Mouse (Mus musculus): ENCODE measurements around the gene Vmn1r48.
"Not testable (repeated sequence)": the region's sequence is repeated elsewhere in the genome, so short reads cannot be mapped to it uniquely, and the experiment has no call there.

Gene Vmn1r48

DNA sequence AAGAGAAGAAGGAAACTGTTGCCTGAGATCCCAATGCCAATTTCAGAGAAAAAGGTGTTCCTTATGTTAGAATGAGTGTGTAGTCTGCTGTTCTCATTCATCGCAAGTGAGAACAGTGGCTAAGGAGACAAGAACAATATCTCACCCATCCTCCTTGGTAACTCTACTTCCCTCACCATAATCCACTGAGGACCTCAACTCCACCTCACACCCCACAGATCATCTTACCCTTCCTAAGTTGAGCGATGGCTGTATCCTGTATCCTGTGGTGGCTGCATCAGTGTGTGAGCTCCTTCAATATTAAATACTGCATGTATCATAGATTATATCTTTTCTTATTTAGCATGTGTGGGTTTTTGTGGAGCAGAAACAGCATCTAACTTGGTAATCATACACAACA lies at the start of gene Vmn1r48:
Gene Vmn1r48 (minus strand): TSS at position 101 of the 400 bp plus-strand sequence.
- DNase-seq (ENCODE audit: low spot score in 2 of 2): not testable (repeated sequence)

DNA sequence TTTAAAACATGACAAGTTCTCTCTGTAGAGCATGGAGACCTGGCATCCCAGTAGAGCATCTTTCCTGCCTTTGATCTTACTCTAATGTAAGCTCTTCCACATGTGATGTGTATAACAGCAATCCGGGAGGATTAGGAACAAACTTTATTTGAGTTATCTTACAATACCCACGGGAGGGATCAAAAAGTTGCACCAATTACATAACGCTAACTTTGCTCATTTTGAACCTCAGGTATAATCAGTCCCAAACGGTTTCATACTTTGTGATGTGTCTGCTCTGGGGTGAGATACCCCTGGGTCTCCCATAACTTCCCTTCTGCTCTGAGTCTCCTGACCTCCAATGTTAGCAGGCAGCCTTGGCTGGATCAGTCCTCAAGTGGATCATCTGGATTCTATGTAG lies 41.8 kb upstream of the Vmn1r48 start, which contains the start of gene Vmn1r49:
Gene Vmn1r49 (minus strand): TSS at position 101 of the 400 bp plus-strand sequence.
- no peak for DNase-seq (ENCODE audit: low spot score in 2 of 2)

DNA sequence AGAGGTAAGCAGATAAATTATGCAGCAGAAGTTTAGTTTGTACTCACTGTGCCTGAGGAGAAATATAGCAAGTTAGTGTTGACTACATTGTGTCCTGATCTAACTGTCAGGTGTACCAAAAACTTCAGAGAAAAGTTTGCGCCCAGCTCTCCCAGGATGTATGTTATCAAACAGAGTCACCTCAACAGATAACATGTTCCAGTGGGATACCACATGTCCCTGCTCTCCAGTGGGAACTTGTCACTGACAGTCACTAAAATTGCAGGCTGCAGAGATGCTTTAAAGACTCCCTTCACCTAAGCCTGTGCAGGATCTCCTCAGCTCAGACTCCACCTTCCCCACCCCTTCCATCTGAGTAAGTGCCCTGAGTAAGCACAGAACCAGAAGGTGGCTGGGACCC lies 20.8 kb downstream of the Vmn1r48 start, which contains the start of gene Vmn1r47:
Gene Vmn1r47 (plus strand): TSS at position 301 of the 400 bp plus-strand sequence.
- DNase-seq (ENCODE audit: low spot score in 2 of 2): not testable (repeated sequence)

DNA sequence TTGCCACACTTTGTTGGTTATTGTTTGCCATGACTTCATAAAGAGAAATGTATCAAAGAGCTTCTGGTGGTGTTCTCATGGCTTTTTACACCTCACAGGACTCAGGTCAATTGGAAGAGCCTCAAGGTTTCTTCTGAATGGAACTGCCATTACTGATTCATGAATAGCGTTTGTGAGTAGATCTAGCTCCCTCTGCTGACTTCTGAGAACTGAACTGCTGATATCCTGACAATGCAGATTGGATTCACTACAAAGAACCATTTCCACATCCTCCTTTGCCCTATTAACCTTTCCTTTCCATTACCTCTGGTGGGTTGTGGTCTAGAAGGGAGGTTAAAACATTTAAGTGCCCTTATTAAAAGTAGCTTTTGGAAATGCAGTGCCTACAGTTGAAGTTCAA lies 50.7 kb downstream of the Vmn1r48 start:
- no peak for DNase-seq (ENCODE audit: low spot score in 2 of 2)

All from frontal cortex, postnatal 14 days (tissue).